Mouse (Mus musculus): ENCODE data around the gene Olfr328. TPM values are rescaled to one million over a fixed set of nuclear protein-coding genes. Genes with fewer than 3 reads are reported as not detected.
"Not testable (repeated sequence)": the region's sequence is repeated elsewhere in the genome, so short reads cannot be mapped to it uniquely, and the experiment has no call there.

Gene Olfr328
- polyA plus RNA-seq, 1 experiment from 2014 or later = 0.10 TPM

DNA sequence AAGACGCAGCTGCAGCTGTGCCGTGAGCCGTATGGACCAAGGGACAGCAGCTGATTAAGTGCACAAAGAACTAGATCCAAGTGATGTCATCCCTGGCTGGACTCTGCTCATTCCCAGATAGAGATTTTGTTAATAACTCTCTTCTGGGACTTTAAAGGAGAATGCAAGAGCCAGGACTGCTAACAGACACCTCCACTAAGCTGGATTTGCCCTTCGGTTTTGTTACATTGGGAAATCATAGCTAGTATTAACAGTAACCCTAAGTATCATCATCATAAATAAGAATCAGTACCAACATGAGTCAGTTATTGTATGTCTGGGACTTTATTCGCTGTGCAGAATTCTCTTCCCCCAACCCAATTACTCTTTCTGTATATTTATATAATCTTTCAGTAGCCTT lies 9.1 kb downstream of the Olfr328 start, which contains the start of gene Olfr329-ps:
Olfr329-ps (minus strand) TSS at position 101 of the 400 bp plus-strand sequence.
- Histone ChIP-seq H3K4me3 (no peak within 1 kb of the TSS), H3K36me3 (no peaks in the 10 kb centered on the region), H3K9ac (no peak within 1 kb of the TSS), H3K4me2 (no peak within 1 kb of the TSS), H3K9me3 (no peaks in the 10 kb centered on the region), H3K27ac (no peak within 1 kb of the TSS), H3K27me3 (no peaks in the 10 kb centered on the region), H3K4me1 (no peaks in the 10 kb centered on the region)
- ATAC-seq (ENCODE audit: insufficient number of reproducible peaks, insufficient read depth, low FRiP score, low TSS enrichment, low read depth) = no peak
- 83% methylated on average over 5 of the region's 5 CpGs for WGBS

DNA sequence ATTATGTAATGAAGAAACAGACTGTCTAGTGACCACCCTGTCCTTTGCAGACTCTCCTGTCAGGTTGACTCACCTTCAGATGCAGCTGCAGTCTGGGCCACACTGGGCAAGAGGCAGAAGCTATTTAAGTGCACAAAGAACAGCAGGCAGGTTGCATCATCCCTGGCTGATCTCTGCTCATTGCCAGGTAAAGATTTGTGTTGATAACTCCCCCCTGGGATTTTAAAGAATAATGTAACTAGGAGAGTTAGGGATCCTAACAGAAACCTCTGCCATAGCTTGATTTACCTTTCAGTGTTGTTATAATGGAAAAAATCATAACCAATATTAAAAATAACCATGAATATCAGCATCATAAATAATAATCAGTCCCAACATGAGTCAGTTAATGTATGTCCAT lies 20.7 kb downstream of the Olfr328 start, which contains the start of gene Olfr330:
Olfr330 (minus strand) TSS at position 101 of the 400 bp plus-strand sequence.
- not testable (repeated sequence) for H3K36me3 ChIP-seq; H3K9me3 ChIP-seq; H3K27ac ChIP-seq; H3K4me3 ChIP-seq; ATAC-seq (ENCODE audit: insufficient number of reproducible peaks, insufficient read depth, low FRiP score, low TSS enrichment, low read depth); H3K27me3 ChIP-seq; H3K9ac ChIP-seq; H3K4me2 ChIP-seq; H3K4me1 ChIP-seq

GRCm38 (mm10) chr11:58519756-58520155 lies 35.7 kb downstream of the Olfr328 start:
- H3K27me3 ChIP-seq; ATAC-seq (ENCODE audit: insufficient number of reproducible peaks, insufficient read depth, low FRiP score, low TSS enrichment, low read depth); H3K4me1 ChIP-seq; H3K4me3 ChIP-seq; H3K36me3 ChIP-seq; H3K27ac ChIP-seq; H3K4me2 ChIP-seq; H3K9ac ChIP-seq; H3K9me3 ChIP-seq: not testable (repeated sequence)
- WGBS = 92% methylated on average over 8 of the region's 9 CpGs

GRCm38 (mm10) chr11:58518916-58519315 lies 36.5 kb downstream of the Olfr328 start:
- not testable (repeated sequence) for H3K4me1 ChIP-seq; H3K9ac ChIP-seq; H3K4me2 ChIP-seq; H3K27ac ChIP-seq; H3K4me3 ChIP-seq; ATAC-seq (ENCODE audit: insufficient number of reproducible peaks, insufficient read depth, low FRiP score, low TSS enrichment, low read depth); H3K27me3 ChIP-seq; H3K36me3 ChIP-seq; H3K9me3 ChIP-seq
- 94% methylated on average over 18 of the region's 18 CpGs for WGBS

- H3K4me1 ChIP-seq; H3K36me3 ChIP-seq; H3K27ac ChIP-seq; H3K4me3 ChIP-seq; ATAC-seq (ENCODE audit: insufficient number of reproducible peaks, insufficient read depth, low FRiP score, low TSS enrichment, low read depth); H3K27me3 ChIP-seq; H3K9me3 ChIP-seq; H3K9ac ChIP-seq; H3K4me2 ChIP-seq: not testable (repeated sequence)
- WGBS = 87% methylated on average over 19 of the region's 19 CpGs
Observed at GRCm38 (mm10) chr11:58509058-58509457, 46.4 kb downstream of the Olfr328 start.

GRCm38 (mm10) chr11:58502472-58502871 lies 53.0 kb downstream of the Olfr328 start, which contains the start of gene Olfr331:
Gene Olfr331, minus strand, starts transcription at chr11:58502572.
- H3K27me3 ChIP-seq; ATAC-seq (ENCODE audit: insufficient number of reproducible peaks, insufficient read depth, low FRiP score, low TSS enrichment, low read depth); H3K4me2 ChIP-seq; H3K9me3 ChIP-seq; H3K9ac ChIP-seq; H3K36me3 ChIP-seq; H3K27ac ChIP-seq; H3K4me1 ChIP-seq; H3K4me3 ChIP-seq: not testable (repeated sequence)

Other genes starting within 250 kb of the Olfr328 start
- gene Zfp692, start 248.6 kb downstream of the Olfr328 start, polyA plus RNA-seq (2015; fragmentation: Nextera tagmentation; extraction: Ambion mirVana) = 30.6 and 31.4 TPM in 2 replicates
- gene Zfp672, start 225.3 kb downstream of the Olfr328 start, polyA plus RNA-seq (2015; fragmentation: Nextera tagmentation; extraction: Ambion mirVana) = 41.2 and 41.9 TPM in 2 replicates
- gene Sh3bp5l, start 224.9 kb downstream of the Olfr328 start, polyA plus RNA-seq (2015; fragmentation: Nextera tagmentation; extraction: Ambion mirVana) = 33.4 and 34.6 TPM in 2 replicates
- 1.3 TPM in 1 of 2 replicates, not detected in the other for gene Lypd8, start 176.6 kb downstream of the Olfr328 start, polyA plus RNA-seq (2015; fragmentation: Nextera tagmentation; extraction: Ambion mirVana)
- not detected in 2 replicates for gene 1810065E05Rik, start 134.5 kb downstream of the Olfr328 start, polyA plus RNA-seq (2015; fragmentation: Nextera tagmentation; extraction: Ambion mirVana)
- gene Gm12253, start 123.1 kb downstream of the Olfr328 start, polyA plus RNA-seq (2015; fragmentation: Nextera tagmentation; extraction: Ambion mirVana) = not detected in 2 replicates
- not detected in 2 replicates for gene Lypd9, start 102.7 kb downstream of the Olfr328 start, polyA plus RNA-seq (2015; fragmentation: Nextera tagmentation; extraction: Ambion mirVana)
- 0.14 TPM in 1 of 2 replicates, not detected in the other for gene Olfr30, start 93.4 kb downstream of the Olfr328 start, polyA plus RNA-seq (2015; fragmentation: Nextera tagmentation; extraction: Ambion mirVana)
- gene Olfr332, start 63.1 kb downstream of the Olfr328 start, polyA plus RNA-seq (2015; fragmentation: Nextera tagmentation; extraction: Ambion mirVana) = not detected in 2 replicates
- gene Olfr331, start 53.1 kb downstream of the Olfr328 start, polyA plus RNA-seq (2015; fragmentation: Nextera tagmentation; extraction: Ambion mirVana) = not detected in 2 replicates
- 0.54 TPM in 1 of 2 replicates, not detected in the other for gene Olfr330, start 20.8 kb downstream of the Olfr328 start, polyA plus RNA-seq (2015; fragmentation: Nextera tagmentation; extraction: Ambion mirVana)
- gene Olfr329-ps, start 9.2 kb downstream of the Olfr328 start, polyA plus RNA-seq (2015; fragmentation: Nextera tagmentation; extraction: Ambion mirVana) = not detected in 2 replicates
- gene Olfr224, start 14.9 kb upstream of the Olfr328 start, polyA plus RNA-seq (2015; fragmentation: Nextera tagmentation; extraction: Ambion mirVana) = not detected in 2 replicates
- not detected in 2 replicates for gene Olfr325, start 22.1 kb upstream of the Olfr328 start, polyA plus RNA-seq (2015; fragmentation: Nextera tagmentation; extraction: Ambion mirVana)
- gene Olfr324, start 39.5 kb upstream of the Olfr328 start, polyA plus RNA-seq (2015; fragmentation: Nextera tagmentation; extraction: Ambion mirVana) = not detected in 2 replicates
- gene 2210407C18Rik, start 60.4 kb upstream of the Olfr328 start, polyA plus RNA-seq (2015; fragmentation: Nextera tagmentation; extraction: Ambion mirVana) = not detected in 2 replicates
- gene Olfr323, start 74.9 kb upstream of the Olfr328 start, polyA plus RNA-seq (2015; fragmentation: Nextera tagmentation; extraction: Ambion mirVana) = not detected in 2 replicates
- gene Trim58, start 84.8 kb upstream of the Olfr328 start, polyA plus RNA-seq (2015; fragmentation: Nextera tagmentation; extraction: Ambion mirVana) = 0.13 and 0.23 TPM in 2 replicates
- not detected in 2 replicates for gene Olfr322, start 103.1 kb upstream of the Olfr328 start, polyA plus RNA-seq (2015; fragmentation: Nextera tagmentation; extraction: Ambion mirVana)
- gene Olfr320, start 125.5 kb upstream of the Olfr328 start, polyA plus RNA-seq (2015; fragmentation: Nextera tagmentation; extraction: Ambion mirVana) = not detected in 2 replicates
- gene Olfr319, start 143.5 kb upstream of the Olfr328 start, polyA plus RNA-seq (2015; fragmentation: Nextera tagmentation; extraction: Ambion mirVana) = not detected in 2 replicates
- gene Olfr318, start 168.4 kb upstream of the Olfr328 start, polyA plus RNA-seq (2015; fragmentation: Nextera tagmentation; extraction: Ambion mirVana) = not detected in 2 replicates
- not detected in 2 replicates for gene Olfr317, start 183.6 kb upstream of the Olfr328 start, polyA plus RNA-seq (2015; fragmentation: Nextera tagmentation; extraction: Ambion mirVana)
- not detected in 2 replicates for gene Olfr316, start 197.1 kb upstream of the Olfr328 start, polyA plus RNA-seq (2015; fragmentation: Nextera tagmentation; extraction: Ambion mirVana)
- not detected in 2 replicates for gene Olfr315, start 217.6 kb upstream of the Olfr328 start, polyA plus RNA-seq (2015; fragmentation: Nextera tagmentation; extraction: Ambion mirVana)
- gene Olfr314, start 227.3 kb upstream of the Olfr328 start, polyA plus RNA-seq (2015; fragmentation: Nextera tagmentation; extraction: Ambion mirVana) = not detected in 2 replicates
- gene Fam183b, start 246.3 kb upstream of the Olfr328 start, polyA plus RNA-seq (2015; fragmentation: Nextera tagmentation; extraction: Ambion mirVana) = 0.69 TPM in 1 of 2 replicates, not detected in the other

Measured in embryonic facial prominence, embryonic 13.5 days (tissue).